Mouse (Mus musculus) hindbrain, embryonic 13.5 days (tissue): ENCODE data around the gene 1700028P14Rik. TPM values are rescaled to one million over a fixed set of nuclear protein-coding genes. Genes with fewer than 3 reads are reported as not detected.

ENCODE experiments used
- ATAC-seq: fragments of 200-750 bp; cut with Nextera tagmentation; 2 replicates; pipeline ENCODE4 v1.8.0; 2017; ENCODE audit warnings: moderate TSS enrichment; ENCODE audit not compliant: low FRiP score
- H3K27ac ChIP-seq: fragments of 300-500 bp; sonication (generic); 2 replicates; pipeline ENCODE4 v1.5.1; 2015; ENCODE audit warnings: inconsistent platforms, mild to moderate bottlenecking, moderate library complexity
- H3K27me3 ChIP-seq: fragments of 300-500 bp; sonication (generic); 2 replicates; pipeline ENCODE4 v1.6.1; 2015; ENCODE audit warnings: mild to moderate bottlenecking, inconsistent platforms
- H3K36me3 ChIP-seq: fragments of 300-500 bp; sonication (generic); 2 replicates; pipeline ENCODE4 v1.6.1; 2015; ENCODE audit warnings: mild to moderate bottlenecking, inconsistent platforms
- H3K4me1 ChIP-seq: fragments of 300-500 bp; sonication (generic); replicated peaks from 2 replicates; pipeline ENCODE4 v1.6.1; 2015; ENCODE audit warnings: inconsistent platforms
- H3K4me2 ChIP-seq: fragments of 300-500 bp; sonication (generic); 2 replicates; pipeline ENCODE4 v1.6.1; 2015; ENCODE audit warnings: inconsistent platforms, mild to moderate bottlenecking, moderate library complexity
- H3K4me3 ChIP-seq: fragments of 300-500 bp; sonication (generic); 2 replicates; pipeline ENCODE4 v1.5.1; 2015; ENCODE audit warnings: mild to moderate bottlenecking, inconsistent platforms
- H3K9ac ChIP-seq: fragments of 300-500 bp; sonication (generic); 2 replicates; pipeline ENCODE4 v1.6.1; 2015; ENCODE audit warnings: mild to moderate bottlenecking, inconsistent platforms
- H3K9me3 ChIP-seq: fragments of 300-500 bp; sonication (generic); 2 replicates; pipeline ENCODE4 v1.6.1; 2016; ENCODE audit warnings: inconsistent platforms
- WGBS: fragments of 180-500 bp; shearing (Covaris S2); methylation state at CpG from one replicate; pipeline ENCODE4 v1.1.7; 2015; 5-methylcytosine and 5-hydroxymethylcytosine counted together
- polyA plus RNA-seq: library from polyadenylated mRNA; unstranded; fragments of >200 nt; fragmentation: Nextera tagmentation; extraction: Ambion mirVana; gene quantifications from 2 replicates; pipeline ENCODE4 v1.2.1, GENCODE M21; 2015

1700028P14Rik gene
- polyA plus RNA-seq, 1 experiment from 2014 or later = 2.5 TPM

DNA sequence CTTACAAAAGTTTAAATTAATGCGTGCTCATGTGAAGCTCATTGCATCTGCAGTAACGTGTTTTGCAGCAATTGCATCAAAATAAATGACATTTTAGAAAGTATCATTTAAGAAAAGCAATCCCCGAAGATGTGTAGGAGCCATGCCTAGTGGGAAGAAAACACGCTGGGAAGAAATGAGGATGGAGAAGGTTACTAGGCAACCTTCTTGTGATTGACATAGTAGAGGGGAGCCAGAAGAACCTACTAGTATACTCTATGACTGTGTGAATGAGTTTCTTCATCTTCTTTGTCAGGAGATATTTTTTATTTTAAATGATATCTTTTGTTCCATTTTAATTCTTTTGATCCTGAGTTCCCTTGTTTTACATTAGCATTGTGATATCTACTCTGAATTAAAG is 5.7 kb upstream of the 1700028P14Rik start:
- Histone ChIP-seq H3K27me3 (no peaks in the 10 kb centered on the region), H3K9ac (no peak overlapping the region), H3K36me3 (no peaks in the 10 kb centered on the region), H3K4me2 (no peak overlapping the region), H3K27ac (no peak overlapping the region), H3K9me3 (no peaks in the 10 kb centered on the region), H3K4me3 (no peak overlapping the region), H3K4me1 (no peaks in the 10 kb centered on the region)
- 83% methylated on average over 4 of the region's 4 CpGs for WGBS
- no peak for ATAC-seq

DNA sequence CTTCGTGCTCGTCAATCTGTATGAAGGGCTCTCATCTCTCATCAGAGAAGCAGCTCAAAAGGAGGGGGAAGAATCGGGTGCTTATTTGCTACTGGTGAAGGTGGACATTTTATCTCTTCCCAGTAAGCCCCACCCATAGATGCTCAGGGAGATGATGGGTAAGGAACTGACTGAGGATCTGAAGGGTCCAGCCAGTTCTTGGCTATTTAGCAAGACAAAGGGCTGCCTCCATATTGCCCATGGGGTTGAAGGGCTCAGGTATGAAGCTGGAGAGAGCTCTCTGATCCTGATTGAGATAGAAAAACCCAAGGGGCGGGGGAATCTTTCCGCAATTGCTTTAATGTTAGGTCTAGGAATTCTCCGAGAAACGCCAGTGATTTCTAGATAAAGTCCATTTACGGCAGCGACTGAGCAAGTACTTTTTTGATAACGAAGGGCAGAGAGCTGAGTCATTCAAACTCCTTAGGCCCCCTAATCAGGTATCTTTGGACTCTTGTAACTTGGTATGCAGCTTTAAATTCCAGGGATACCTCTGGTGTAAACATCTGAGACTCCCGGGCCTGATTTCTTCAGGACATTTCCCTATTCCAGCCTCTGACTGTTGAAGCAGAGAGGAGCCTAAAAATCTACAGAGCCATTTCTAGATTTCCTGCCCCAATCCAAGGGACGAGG is 4.8 kb upstream of the 1700028P14Rik start:
- 79% methylated on average over 12 of the region's 12 CpGs for WGBS
- Histone ChIP-seq H3K4me3 (no peak overlapping the region), H3K27ac (no peak overlapping the region)

DNA sequence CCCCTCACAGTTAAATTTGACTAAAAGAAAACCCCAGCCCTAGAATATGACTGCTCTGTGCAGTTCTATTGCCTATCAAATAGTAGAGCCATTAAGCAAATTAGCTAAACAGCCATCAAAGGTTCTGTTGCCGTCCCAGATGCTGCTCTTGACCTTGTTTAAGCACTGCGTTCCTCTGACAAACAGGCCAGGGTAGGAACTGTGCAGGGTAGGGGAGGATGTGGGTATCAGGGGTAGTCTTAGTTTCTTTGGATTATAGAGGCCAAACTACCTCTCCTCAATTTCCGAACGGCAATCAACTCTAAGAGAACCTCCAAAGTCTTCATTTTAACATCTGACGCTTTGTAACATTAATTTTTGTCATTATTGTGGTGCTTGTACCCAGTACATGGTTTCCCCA is 542 bp upstream of the 1700028P14Rik start:
- no peak overlapping the region for H3K27ac ChIP-seq
- peaks cover 4% of the 10 kb centered on the region; the same call in 1 of the 2 replicates for H3K27me3 ChIP-seq
- ATAC-seq = peak; percentile 36; the same call in 1 of the 2 replicates
- no peak overlapping the region for H3K9ac ChIP-seq
- H3K4me1 ChIP-seq = peaks cover 4% of the 10 kb centered on the region; the same call in 1 of the 2 replicates
- whole genome bisulfite sequencing = 89% methylated on average over 5 of the region's 5 CpGs
- no peaks in the 10 kb centered on the region for H3K36me3 ChIP-seq
- H3K4me2 ChIP-seq = no peak overlapping the region
- no peak overlapping the region for H3K4me3 ChIP-seq
- no peaks in the 10 kb centered on the region for H3K9me3 ChIP-seq

More for the DNA sequence above, 4.8 kb upstream of the 1700028P14Rik start:
- peaks cover 4% of the 10 kb centered on the region; the same call in 1 of the 2 replicates for H3K4me1 ChIP-seq
- H3K4me2 ChIP-seq = no peak overlapping the region
- H3K9ac ChIP-seq = no peak overlapping the region
- H3K27me3 ChIP-seq = no peaks in the 10 kb centered on the region
- no peaks in the 10 kb centered on the region for H3K36me3 ChIP-seq
- ATAC-seq = no peak
- H3K9me3 ChIP-seq = no peaks in the 10 kb centered on the region

DNA sequence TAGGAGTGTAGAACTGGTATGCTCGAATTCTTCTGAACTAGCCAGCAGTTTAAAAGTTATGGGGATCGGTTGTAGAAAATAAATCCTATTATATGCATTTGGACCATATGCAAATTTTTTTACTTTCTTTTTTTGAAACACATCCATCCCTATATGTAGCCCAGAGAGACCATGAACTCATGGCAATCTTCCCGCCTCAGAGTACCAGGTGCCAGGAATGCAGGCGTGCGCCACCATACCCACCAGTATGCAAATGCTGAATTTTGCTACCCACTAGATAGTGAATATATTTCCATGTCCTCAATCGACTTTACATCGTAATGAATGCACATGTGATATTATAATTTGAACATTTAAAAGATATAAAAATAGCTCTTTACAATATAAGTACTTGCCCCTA is 5.3 kb downstream of the 1700028P14Rik start:
- no peak overlapping the region for H3K4me3 ChIP-seq
- no peaks in the 10 kb centered on the region for H3K9me3 ChIP-seq
- H3K4me1 ChIP-seq = no peaks in the 10 kb centered on the region
- peaks cover 4% of the 10 kb centered on the region; the same call in 1 of the 2 replicates for H3K27me3 ChIP-seq
- H3K9ac ChIP-seq = no peak overlapping the region
- no peaks in the 10 kb centered on the region for H3K36me3 ChIP-seq
- H3K4me2 ChIP-seq = no peak overlapping the region
- ATAC-seq = no peak
- WGBS = 96% methylated on average over 7 of the region's 7 CpGs
- no peak overlapping the region for H3K27ac ChIP-seq

DNA sequence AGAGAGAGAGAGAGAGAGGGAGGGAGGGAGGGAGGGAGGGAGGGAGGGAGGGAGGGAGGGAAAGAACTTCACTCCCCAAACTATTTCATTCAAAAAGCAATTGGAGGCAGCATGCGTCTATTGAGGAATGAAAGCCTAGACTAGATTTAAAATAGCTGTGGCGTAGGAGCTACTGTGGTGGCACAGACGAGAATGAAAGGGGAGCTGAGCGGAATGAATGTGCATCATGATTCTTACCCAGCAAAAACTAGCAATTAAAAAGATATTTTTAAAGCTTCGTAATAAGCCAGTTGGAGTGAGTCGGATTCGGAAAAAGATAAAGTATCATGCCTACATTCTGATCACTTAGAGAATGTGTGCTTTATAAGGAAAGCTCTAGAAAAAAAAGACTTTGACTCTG is 7.3 kb downstream of the 1700028P14Rik start:
- ATAC-seq = no peak
- no peak overlapping the region for H3K9ac ChIP-seq
- H3K9me3 ChIP-seq = no peaks in the 10 kb centered on the region
- no peaks in the 10 kb centered on the region for H3K4me1 ChIP-seq
- H3K4me3 ChIP-seq = no peak overlapping the region
- no peaks in the 10 kb centered on the region for H3K36me3 ChIP-seq
- WGBS = 74% methylated on average over 7 of the region's 7 CpGs
- no peaks in the 10 kb centered on the region for H3K27me3 ChIP-seq
- H3K4me2 ChIP-seq = no peak overlapping the region
- H3K27ac ChIP-seq = no peak overlapping the region

DNA sequence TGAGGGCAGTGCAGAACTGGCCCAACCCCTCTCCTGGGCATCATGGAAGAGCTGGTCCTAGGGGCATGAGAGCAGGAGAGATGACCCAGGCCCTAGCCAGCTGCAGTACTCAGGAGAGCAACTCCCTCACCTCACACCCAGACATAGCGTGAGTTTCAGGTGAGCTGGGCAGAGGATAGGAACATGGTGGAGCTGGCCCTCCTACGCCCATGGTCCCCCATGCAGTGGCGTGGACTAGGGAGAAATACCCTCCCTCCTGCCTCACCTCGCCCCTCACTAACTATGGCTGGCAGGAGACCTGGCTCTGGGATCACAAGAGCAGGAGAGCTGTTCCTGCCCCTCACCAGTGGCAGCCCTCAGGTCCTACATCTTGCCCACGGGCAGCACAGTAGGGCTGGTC is 8.8 kb downstream of the 1700028P14Rik start:
- Histone ChIP-seq H3K27ac (no peak overlapping the region), H3K9ac (no peak overlapping the region), H3K4me1 (no peaks in the 10 kb centered on the region), H3K4me2 (no peak overlapping the region), H3K36me3 (no peaks in the 10 kb centered on the region), H3K27me3 (no peaks in the 10 kb centered on the region), H3K9me3 (no peaks in the 10 kb centered on the region), H3K4me3 (no peak overlapping the region)
- ATAC-seq = no peak
- WGBS = 94% methylated on average over 5 of the region's 5 CpGs

DNA sequence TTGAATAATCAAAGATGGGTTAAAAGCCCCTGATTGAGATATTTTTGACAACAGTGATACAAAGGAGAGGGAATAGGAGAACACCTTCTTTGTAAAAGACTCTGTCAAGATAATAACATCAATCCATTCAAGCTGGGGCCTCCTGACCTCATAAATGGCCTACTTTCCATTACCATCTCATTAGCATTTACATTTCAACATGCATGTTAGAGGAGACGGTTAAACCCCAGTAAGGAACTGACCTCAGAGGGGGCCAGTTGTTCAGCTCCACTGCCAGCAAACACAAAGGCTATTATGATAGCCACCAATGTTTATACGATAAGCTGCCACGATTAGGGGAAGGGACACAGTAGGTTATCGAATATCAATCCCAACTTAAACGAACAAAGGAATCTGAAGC is 15.8 kb downstream of the 1700028P14Rik start:
- Histone ChIP-seq H3K36me3 (no peaks in the 10 kb centered on the region), H3K4me3 (no peak overlapping the region), H3K9ac (no peak overlapping the region), H3K4me2 (no peak overlapping the region), H3K27ac (no peak overlapping the region), H3K9me3 (no peaks in the 10 kb centered on the region), H3K4me1 (no peaks in the 10 kb centered on the region), H3K27me3 (no peaks in the 10 kb centered on the region)
- ATAC-seq = no peak
- WGBS = 19% methylated on average over 5 of the region's 5 CpGs

DNA sequence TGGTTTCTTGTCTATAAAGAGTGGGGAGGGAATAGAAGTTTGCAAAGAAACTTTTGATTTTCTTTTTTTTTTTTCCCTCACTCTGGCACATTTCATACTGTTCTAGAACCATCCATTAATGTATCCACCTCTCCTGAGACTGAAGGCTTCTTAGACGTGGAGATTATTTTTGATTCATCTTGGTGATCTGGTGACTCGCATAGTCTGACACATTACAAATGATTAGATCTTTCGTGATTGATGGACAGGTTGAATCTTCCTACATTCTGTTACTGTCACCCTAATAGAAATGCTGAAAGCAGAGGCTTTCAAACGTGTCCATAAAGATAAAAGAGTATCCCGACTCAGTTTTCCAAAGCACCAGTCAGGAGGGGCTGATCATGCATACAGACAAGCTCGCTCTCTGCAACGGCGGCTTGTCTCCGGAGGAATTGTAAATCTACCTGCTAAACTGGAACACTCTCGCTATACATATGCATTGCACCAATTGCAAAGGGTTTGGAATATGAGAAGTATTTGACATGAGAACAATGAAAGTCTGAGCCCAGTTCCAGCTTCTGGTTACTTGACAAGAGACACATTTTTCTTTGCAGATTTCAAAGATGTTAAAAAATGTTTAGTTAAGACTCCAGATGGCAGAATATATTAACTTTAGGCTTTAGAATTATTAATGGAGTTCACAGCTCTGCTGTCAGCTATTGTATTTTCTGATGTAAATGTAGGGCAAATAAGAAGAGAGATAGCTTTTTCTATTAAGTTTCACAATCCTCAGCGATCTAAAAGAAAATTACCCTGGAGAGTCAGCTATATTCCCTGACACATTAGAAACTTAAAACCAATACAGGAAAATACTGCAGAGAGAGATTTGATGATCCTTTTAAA is 20.8 kb downstream of the 1700028P14Rik start:
- Histone ChIP-seq H3K4me1 (no peaks in the 10 kb centered on the region), H3K27ac (no peak overlapping the region), H3K9ac (no peak overlapping the region), H3K4me2 (no peak overlapping the region), H3K9me3 (no peaks in the 10 kb centered on the region), H3K27me3 (no peaks in the 10 kb centered on the region), H3K36me3 (no peaks in the 10 kb centered on the region), H3K4me3 (no peak overlapping the region)
- 55% methylated on average over 11 of the region's 11 CpGs for WGBS
- no peak for ATAC-seq

DNA sequence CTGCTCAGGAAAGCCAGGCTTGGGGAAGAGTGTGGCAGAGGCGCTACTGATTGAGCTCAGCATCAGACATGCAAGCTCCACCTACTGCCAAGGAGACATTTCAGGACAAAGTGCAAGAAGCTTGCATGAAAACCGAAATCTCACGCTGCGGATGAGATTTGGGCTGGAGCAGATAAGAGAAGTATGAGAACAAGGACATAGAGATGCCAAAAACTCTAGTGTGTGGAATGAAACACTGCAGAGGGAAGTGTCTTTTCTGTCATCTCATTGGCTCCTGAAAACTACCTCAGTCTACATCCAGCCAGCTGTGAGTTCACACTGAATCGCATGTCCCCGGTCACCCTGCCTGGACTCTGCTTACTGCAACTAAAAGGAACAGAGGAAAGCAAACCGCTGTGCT is 38.3 kb downstream of the 1700028P14Rik start:
- Histone ChIP-seq H3K36me3 (no peaks in the 10 kb centered on the region), H3K27me3 (no peaks in the 10 kb centered on the region)

DNA sequence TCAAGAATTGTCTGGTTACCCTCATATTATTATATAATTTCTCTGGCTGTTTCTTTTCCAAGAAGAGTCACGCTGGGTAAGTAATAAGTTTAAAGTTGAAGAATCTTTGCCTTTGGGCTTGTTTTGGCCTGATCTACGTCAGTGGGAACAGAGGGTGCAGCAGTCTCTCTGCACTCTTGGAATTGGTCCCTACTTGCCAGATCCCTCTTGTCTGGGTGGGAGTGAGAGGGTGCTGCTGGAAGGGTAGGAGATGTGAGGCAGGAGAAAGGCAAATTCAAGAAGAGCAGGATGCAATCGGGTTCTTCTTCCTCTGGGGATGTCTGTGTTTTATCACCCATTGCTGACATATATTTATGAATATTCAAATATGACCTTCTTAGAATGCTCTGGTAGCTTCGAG is 42.9 kb downstream of the 1700028P14Rik start:
- Histone ChIP-seq H3K9ac (no peak overlapping the region), H3K4me3 (no peak overlapping the region), H3K27me3 (no peaks in the 10 kb centered on the region), H3K4me1 (no peaks in the 10 kb centered on the region), H3K27ac (no peak overlapping the region), H3K4me2 (no peak overlapping the region), H3K9me3 (no peaks in the 10 kb centered on the region), H3K36me3 (no peaks in the 10 kb centered on the region)
- ATAC-seq = no peak
- WGBS = 79% methylated on average over 4 of the region's 4 CpGs

More for the DNA sequence above, 38.3 kb downstream of the 1700028P14Rik start:
- Histone ChIP-seq H3K27ac (no peak overlapping the region), H3K4me1 (no peaks in the 10 kb centered on the region), H3K4me2 (no peak overlapping the region), H3K4me3 (no peak overlapping the region), H3K9ac (no peak overlapping the region), H3K9me3 (no peaks in the 10 kb centered on the region)
- ATAC-seq = no peak
- 90% methylated on average over 7 of the region's 7 CpGs for WGBS

DNA sequence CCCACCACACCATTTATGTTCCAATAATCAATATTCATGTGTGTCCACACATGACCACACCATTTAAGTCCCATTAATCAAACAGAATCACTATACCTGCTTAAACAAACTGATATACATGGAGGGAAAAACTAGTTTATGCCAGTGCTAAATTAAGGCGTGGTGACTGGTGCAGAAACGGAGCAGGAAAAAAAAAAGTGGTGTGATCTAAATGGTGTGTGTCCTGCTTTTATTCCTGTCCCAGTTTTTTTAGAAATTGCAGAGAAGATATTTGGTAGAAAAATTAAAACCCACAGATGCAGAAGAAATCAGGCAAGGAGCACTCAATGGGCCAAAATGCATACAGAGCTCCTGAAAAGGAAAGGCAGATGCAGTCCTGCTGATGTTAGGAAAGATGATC is 44.7 kb downstream of the 1700028P14Rik start:
- no peak overlapping the region for H3K27ac ChIP-seq
- no peak overlapping the region for H3K9ac ChIP-seq
- no peaks in the 10 kb centered on the region for H3K27me3 ChIP-seq
- no peak overlapping the region for H3K4me3 ChIP-seq
- no peaks in the 10 kb centered on the region for H3K36me3 ChIP-seq
- H3K4me1 ChIP-seq = no peaks in the 10 kb centered on the region
- WGBS = 92% methylated on average over 2 of the region's 2 CpGs
- ATAC-seq = no peak
- no peaks in the 10 kb centered on the region for H3K9me3 ChIP-seq
- no peak overlapping the region for H3K4me2 ChIP-seq

DNA sequence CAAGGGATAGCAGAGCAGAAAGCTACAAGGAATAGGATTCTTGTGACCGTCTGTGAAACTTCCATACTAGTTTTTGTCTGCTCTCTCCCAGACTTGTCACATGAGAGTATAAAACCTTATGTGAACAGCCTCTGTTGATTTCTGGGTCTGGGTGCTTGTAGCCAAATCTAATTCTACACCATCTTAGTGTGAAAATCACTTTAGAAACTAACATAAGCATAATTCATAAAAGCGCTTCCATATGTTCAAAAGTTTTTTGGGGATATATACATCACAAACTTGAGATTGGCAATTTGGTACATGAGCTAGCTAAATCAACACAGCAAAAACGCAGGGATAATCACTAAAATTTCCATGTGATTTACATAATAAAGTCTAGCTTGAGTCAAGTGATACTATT is 57.7 kb downstream of the 1700028P14Rik start:
- H3K27ac ChIP-seq = no peak overlapping the region
- H3K9ac ChIP-seq = no peak overlapping the region
- no peak for ATAC-seq
- no peaks in the 10 kb centered on the region for H3K4me1 ChIP-seq
- H3K36me3 ChIP-seq = no peaks in the 10 kb centered on the region
- no peaks in the 10 kb centered on the region for H3K27me3 ChIP-seq
- no peak overlapping the region for H3K4me2 ChIP-seq
- 88% methylated on average over 3 of the region's 3 CpGs for WGBS
- H3K9me3 ChIP-seq = no peaks in the 10 kb centered on the region
- no peak overlapping the region for H3K4me3 ChIP-seq
